Mouse (Mus musculus): ENCODE results near the gene Elk3. TPM values are rescaled to one million over a fixed set of nuclear protein-coding genes. Genes with fewer than 3 reads are reported as not detected.

Elk3 gene
- polyA plus RNA-seq, 1 experiment from 2014 or later, result 65.2 TPM

DNA sequence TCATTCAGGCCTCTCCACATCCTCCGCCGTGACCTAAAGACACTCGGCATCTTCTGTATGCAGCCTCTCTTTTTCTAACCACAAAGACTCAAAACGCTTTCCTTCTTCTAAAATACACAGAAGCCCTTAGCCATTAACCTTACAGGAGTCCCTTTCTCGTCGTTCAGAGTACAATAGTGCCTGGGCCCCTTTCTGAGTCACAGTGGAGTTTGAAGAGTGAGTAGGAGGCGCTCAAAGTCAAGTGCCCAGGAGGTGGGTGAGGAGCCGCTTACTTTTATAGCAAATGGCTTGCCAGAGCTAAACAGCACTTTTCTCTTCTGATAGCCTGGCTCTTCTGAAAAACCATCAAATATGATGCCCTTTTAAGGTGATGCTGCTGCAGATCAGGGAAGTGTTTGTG, 83.0 kb downstream of the Elk3 start:
- CTCF ChIA-PET, result interaction anchor here (1.3 to 1.4 kb wide), 2 partner anchors 8 to 22 kb away, joined by 3 to 4 read pairs; no protein-coding TSS in a partner anchor
- H3K27me3 ChIP-seq, result no peaks in the 10 kb centered on the region
- in situ Hi-C loops (cut with MboI; ENCODE audit: low pct_unique_long_range_greater_than_20kb), result no loop called here
- ATAC-seq (no peak), DNase-seq (ENCODE audit: low read depth, low spot score) (no peak)
- no peak for TF ChIP-seq CTCF (IDR thresholded peaks at IDR 0.05)
- POLR2A ChIA-PET, result interaction anchor here (1.0 kb wide), 2 partner anchors 17 to 68 kb away, joined by 4 to 5 read pairs; partner anchors contain the start of gene Cdk17

DNA sequence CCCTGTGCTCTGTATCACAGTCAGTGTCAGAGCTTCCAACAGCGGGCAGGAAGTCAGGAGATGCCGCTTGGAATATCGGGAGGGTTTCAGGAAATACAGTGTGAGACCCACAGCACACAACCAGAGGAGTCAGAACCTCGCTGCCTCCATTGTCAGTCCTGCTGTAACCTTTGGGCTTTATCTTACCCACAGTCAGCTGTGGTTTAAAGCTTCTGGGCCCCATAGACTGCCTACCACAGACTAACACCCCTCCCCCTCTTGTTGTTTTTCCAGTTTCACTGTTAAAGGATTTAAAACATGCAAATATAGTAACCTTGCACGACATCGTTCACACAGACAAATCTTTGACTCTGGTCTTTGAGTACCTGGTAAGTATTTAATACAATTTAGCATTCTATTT, 85.2 kb downstream of the Elk3 start:
- no peak for TF ChIP-seq CTCF (IDR thresholded peaks at IDR 0.05)
- H3K27me3 ChIP-seq, result no peaks in the 10 kb centered on the region
- POLR2A ChIA-PET, result interaction anchor here (0.6 kb wide), 1 partner anchor 10 kb away, joined by 5 read pairs; no protein-coding TSS in a partner anchor
- DNase-seq (ENCODE audit: low read depth, low spot score) (no peak), ATAC-seq (no peak)
- in situ Hi-C loops (cut with MboI; ENCODE audit: low pct_unique_long_range_greater_than_20kb), result no loop called here
- CTCF ChIA-PET, result no interaction called here

DNA sequence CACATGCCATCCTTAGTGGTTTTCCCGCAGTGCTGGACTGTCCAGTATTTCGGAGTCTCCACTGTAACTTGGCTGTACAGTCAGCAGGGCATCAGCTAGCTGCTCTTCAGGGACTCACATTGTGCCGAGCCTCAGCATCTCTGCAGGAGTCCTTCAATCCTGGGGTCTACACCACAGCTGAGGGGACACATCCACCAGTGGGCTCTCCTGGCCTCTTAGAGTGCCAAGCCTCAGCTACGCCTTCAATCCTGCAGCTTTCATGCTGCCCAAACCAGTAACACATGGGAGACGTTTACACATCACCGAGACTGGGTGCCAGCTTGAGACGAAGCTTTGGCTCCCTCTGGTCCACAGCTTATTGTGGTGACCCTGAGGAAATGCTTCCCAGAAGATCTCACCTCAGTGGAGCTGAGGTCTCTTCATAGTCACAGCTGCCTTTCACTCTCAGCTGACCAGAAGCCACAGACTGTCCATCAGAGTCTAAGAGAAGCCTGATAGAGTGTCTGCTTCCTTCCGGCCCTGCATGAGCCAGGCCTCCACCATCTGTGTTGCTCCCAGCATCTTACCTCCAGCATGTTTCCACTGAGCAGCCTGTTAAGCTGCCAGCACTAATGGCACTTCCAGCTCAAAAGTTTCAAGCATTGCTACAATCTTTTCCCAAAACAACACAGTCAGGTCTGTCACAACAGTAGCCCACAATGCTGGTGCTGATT, 95.7 kb downstream of the Elk3 start:
- DNase-seq (ENCODE audit: low read depth, low spot score) (no peak), ATAC-seq (no peak)
- POLR2A ChIA-PET, result no interaction called here

DNA sequence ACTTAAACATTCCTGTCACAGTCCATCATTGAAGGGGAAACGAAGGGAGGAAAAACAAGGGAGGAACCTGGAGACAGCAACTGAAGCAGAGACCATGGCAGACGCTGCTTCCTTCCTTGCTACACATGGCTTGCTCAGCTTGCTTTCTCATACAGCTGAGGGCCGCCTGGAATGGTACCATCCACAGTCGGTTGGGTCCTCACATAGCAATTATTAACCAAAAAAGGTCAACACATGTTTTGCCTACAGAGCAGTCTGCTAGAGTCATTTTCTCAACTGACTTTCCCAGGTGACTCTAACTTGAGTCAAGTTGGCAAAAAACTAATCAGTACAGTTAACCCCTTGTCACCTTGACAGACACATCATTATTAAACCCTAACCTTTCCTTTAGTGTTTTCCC, 96.7 kb downstream of the Elk3 start:
- in situ Hi-C loops (cut with MboI; ENCODE audit: low pct_unique_long_range_greater_than_20kb), result no loop called here
- H3K27me3 ChIP-seq, result no peaks in the 10 kb centered on the region
- ChIA-PET CTCF (interaction anchor here (1.3 to 2.3 kb wide), 5 partner anchors 10 to 49 kb away, joined by 3 to 5 read pairs (median 4); no protein-coding TSS in a partner anchor), POLR2A (no interaction called here)
- ATAC-seq (peak; percentile 67), DNase-seq (ENCODE audit: low read depth, low spot score) (peak; percentile 43)
- no peak for TF ChIP-seq CTCF (IDR thresholded peaks at IDR 0.05)

More for the DNA sequence above, 95.7 kb downstream of the Elk3 start:
- CTCF ChIA-PET, result interaction anchor here (0.8 to 2.2 kb wide), 7 partner anchors 9 to 145 kb away, joined by 3 to 6 read pairs (median 4); no protein-coding TSS in a partner anchor
- H3K27me3 ChIP-seq, result no peaks in the 10 kb centered on the region
- TF ChIP-seq CTCF (IDR thresholded peaks at IDR 0.05), result no peak
- in situ Hi-C loops (cut with MboI; ENCODE audit: low pct_unique_long_range_greater_than_20kb), result no loop called here

DNA sequence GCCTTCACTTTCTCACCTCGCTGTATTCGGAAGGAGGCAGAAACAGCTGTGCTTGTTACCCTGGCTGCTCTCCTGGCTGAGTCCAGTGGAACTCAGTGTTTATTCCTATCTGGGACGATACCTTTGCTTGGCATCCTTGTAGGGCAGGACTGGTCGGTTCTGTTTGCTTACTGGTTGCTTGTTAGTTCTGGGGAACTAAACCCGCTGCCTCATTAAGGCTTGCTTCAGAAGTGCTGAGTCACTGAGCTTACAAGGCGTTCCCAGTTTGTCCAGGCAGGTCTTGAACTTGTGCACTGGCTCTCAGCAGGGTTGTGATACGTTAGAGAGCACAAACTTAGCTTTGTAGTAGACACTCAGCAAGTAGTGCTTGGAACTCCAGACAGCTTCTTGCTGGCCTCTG, 97.6 kb downstream of the Elk3 start:
- ChIA-PET POLR2A (no interaction called here), CTCF (interaction anchor here (0.8 to 2.3 kb wide), 5 partner anchors 13 to 48 kb away, joined by 3 to 5 read pairs (median 3); no protein-coding TSS in a partner anchor)
- TF ChIP-seq CTCF (IDR thresholded peaks at IDR 0.05), result no peak

DNA sequence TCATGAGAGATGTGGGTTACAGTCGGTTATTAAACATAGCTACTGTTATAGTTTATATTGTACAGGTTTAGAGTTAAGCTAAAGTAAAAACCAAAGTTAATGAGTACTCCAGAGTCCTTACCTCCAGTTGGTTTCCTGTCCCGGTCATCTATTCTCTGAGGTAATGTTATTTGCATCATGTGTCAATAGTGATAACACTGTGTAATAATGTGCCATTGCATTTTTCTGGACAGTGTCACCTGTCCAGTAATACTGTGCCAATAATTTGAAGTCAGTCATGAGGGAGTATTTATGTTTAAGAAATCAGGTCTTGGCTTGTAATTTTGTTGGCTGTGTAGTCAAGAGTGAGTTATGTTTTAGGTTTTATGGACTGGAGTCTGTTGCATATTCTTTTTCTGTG, 98.2 kb downstream of the Elk3 start:
- TF ChIP-seq CTCF (IDR thresholded peaks at IDR 0.05), result no peak
- DNase-seq (ENCODE audit: low read depth, low spot score), result no peak
- H3K27me3 ChIP-seq, result no peaks in the 10 kb centered on the region
- POLR2A ChIA-PET, result no interaction called here
- in situ Hi-C loops (cut with MboI; ENCODE audit: low pct_unique_long_range_greater_than_20kb), result no loop called here
- CTCF ChIA-PET, result interaction anchor here (1.0 to 2.3 kb wide), 3 partner anchors 15 to 47 kb away, joined by 3 to 5 read pairs (median 3); no protein-coding TSS in a partner anchor
- ATAC-seq, result no peak

More for the DNA sequence above, 97.6 kb downstream of the Elk3 start:
- no peaks in the 10 kb centered on the region for H3K27me3 ChIP-seq
- in situ Hi-C loops (cut with MboI; ENCODE audit: low pct_unique_long_range_greater_than_20kb), result no loop called here
- ATAC-seq, result no peak
- DNase-seq (ENCODE audit: low read depth, low spot score), result no peak

DNA sequence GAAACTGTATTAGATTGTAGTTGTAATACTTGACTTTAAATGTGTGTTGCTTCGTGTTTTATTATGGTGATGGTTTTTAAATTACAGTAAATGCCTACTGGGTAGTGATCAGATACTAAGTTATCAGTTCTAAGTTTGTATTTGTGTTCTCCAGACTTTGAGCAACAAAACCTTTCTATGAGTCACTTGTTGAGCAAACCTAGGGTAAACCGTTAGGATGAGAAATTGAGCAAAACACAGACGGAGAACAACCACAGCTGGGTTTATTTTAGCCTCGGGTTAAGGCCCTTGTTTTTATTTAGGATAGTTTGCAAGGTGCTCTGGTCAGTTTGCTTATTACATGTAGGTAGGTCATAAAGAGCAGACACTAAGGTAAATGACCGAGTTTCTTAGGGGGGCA, 103.8 kb downstream of the Elk3 start:
- DNase-seq (ENCODE audit: low read depth, low spot score) (no peak), ATAC-seq (no peak)
- in situ Hi-C loops (cut with MboI; ENCODE audit: low pct_unique_long_range_greater_than_20kb), result no loop called here
- POLR2A ChIA-PET, result no interaction called here
- CTCF ChIA-PET, result interaction anchor here (1.3 to 1.6 kb wide), 3 partner anchors 11 to 16 kb away, joined by 3 to 5 read pairs (median 4); no protein-coding TSS in a partner anchor
- H3K27me3 ChIP-seq, result no peaks in the 10 kb centered on the region
- TF ChIP-seq CTCF (IDR thresholded peaks at IDR 0.05), result no peak

DNA sequence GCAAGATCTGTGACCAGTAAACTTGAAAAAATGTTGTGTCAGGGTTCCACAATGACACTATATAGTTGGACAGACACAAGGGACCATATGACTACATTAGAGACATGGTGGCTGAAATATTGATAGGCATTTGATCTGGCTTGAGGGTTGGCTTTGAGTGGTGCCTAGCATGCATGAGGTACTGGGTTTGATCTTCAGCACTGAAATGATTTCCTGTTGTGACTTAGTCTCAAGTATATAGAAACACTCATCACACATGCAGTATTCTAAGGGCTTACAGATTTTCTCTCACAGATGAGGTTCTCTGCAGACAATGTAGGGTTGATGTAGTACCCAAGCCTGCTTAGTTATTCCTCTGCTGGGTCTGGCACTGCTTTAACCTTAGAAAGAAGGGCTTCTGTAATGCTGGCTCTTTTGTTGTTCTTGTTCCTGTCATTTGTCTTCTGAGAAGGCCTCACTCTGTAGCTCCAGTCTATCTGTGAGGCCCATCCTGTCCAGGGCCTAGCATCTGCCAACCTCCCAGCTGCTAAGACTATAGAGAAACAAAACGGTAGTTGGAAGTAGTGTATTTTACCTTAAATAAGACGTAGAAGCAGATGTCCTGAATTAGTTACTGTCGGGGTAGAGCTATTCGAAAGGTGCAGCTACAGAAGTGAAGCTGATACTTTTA, 105.5 kb downstream of the Elk3 start:
- H3K27me3 ChIP-seq, result no peaks in the 10 kb centered on the region
- no peak for TF ChIP-seq CTCF (IDR thresholded peaks at IDR 0.05)
- POLR2A ChIA-PET, result no interaction called here
- no peak for ATAC-seq
- CTCF ChIA-PET, result interaction anchor here (1.3 to 2.2 kb wide), 3 partner anchors 9 to 30 kb away, joined by 4 to 5 read pairs (median 5); no protein-coding TSS in a partner anchor
- in situ Hi-C loops (cut with MboI; ENCODE audit: low pct_unique_long_range_greater_than_20kb), result no loop called here
- DNase-seq (ENCODE audit: low read depth, low spot score), result no peak

DNA sequence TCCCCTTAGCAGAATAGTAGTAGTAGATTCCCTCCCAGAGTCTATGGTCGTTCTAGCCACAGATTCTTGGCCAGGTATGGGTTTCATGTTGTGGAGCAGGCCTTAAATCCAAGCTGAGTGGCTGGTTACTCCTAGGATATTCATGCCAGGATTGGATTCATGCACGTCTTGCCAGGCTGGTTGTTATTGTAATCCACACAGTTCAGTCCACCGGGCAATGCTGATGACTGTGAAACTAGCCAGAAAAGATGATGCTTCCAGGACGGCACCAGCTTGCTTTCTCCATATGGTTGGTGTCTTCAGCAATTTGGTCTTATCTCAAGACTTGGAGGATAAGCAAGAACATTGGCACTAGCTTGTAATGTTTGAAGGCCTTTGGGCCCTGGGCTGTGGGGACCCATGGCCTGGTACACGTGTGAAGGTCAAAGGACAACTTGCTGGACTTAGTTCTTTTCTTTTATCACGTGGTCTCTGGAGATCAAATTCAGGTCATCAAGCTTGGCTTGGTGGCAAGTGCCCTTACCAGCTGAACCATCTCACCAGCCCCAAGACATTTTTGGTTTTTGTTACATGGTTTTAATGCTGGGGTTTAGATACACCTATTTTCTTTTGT, 109.0 kb downstream of the Elk3 start:
- ChIA-PET CTCF (no interaction called here), POLR2A (no interaction called here)
- DNase-seq (ENCODE audit: low read depth, low spot score) (no peak), ATAC-seq (no peak)
- TF ChIP-seq CTCF (IDR thresholded peaks at IDR 0.05), result no peak
- in situ Hi-C loops (cut with MboI; ENCODE audit: low pct_unique_long_range_greater_than_20kb), result no loop called here
- H3K27me3 ChIP-seq, result no peaks in the 10 kb centered on the region

DNA sequence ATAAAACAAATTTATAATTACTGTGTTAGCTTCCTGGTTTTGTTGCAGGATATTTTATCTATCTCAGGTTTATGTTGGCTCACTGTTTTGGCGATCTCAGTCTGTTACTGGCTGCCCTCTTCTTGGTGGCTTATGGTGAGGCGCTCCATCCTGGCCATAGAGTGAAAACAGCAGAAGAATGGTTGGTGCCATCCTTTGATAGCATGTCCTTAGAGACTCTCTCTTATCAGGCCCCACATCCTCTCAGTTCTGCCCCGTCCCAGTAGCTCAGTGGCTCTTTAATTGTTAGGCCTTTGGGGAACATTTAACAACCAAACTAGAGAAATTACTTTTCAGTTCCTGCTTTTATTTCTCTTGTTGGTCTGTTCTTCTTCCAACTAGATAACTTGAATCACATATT, 112.0 kb downstream of the Elk3 start:
- in situ Hi-C loops (cut with MboI; ENCODE audit: low pct_unique_long_range_greater_than_20kb), result loop anchor here (25.0 kb wide), 1 partner anchor 2012 kb away; the partner anchor contains the start of gene Tmpo
- DNase-seq (ENCODE audit: low read depth, low spot score) (no peak), ATAC-seq (no peak)
- ChIA-PET CTCF (interaction anchor here (1.0 to 1.3 kb wide), 2 partner anchors 11 to 16 kb away, joined by 3 to 4 read pairs; no protein-coding TSS in a partner anchor), POLR2A (no interaction called here)
- no peaks in the 10 kb centered on the region for H3K27me3 ChIP-seq
- no peak for TF ChIP-seq CTCF (IDR thresholded peaks at IDR 0.05)

Other genes starting within 250 kb of the Elk3 start
- 3.1 TPM for gene Cfap54, start 229.5 kb downstream of the Elk3 start, polyA plus RNA-seq (2021)
- 29.9 TPM for gene Cdk17, start 150.3 kb downstream of the Elk3 start, polyA plus RNA-seq (2021)
- 100 TPM for gene Lta4h, start 142.3 kb upstream of the Elk3 start, polyA plus RNA-seq (2021)
- 0.44 TPM for gene Hal, start 177.6 kb upstream of the Elk3 start, polyA plus RNA-seq (2021)
- gene Amdhd1, start 228.9 kb upstream of the Elk3 start, polyA plus RNA-seq (2021), result 0.09 TPM
- 0.12 TPM for gene Ccdc38, start 229.5 kb upstream of the Elk3 start, polyA plus RNA-seq (2021)

All from Patski (cell line).